Mouse (Mus musculus) neural tube, embryonic 15.5 days (tissue): ENCODE results near the gene Nos1ap. TPM values are rescaled to one million over a fixed set of nuclear protein-coding genes. Genes with fewer than 3 reads are reported as not detected.

Experiments
- ATAC-seq: fragments of 200-750 bp; cut with Nextera tagmentation; 2 replicates; pipeline ENCODE4 v1.8.0; 2017; ENCODE audit warnings: mild to moderate bottlenecking, moderate TSS enrichment, moderate library complexity; ENCODE audit not compliant: low FRiP score
- H3K27ac ChIP-seq: fragments of 300-500 bp; sonication (generic); replicated peaks from 2 replicates; pipeline ENCODE4 v1.5.1; 2015; ENCODE audit warnings: mild to moderate bottlenecking, inconsistent platforms
- H3K27me3 ChIP-seq: fragments of 300-500 bp; sonication (generic); replicated peaks from 2 replicates; pipeline ENCODE4 v1.6.1; 2015; ENCODE audit warnings: inconsistent platforms
- H3K36me3 ChIP-seq: fragments of 300-500 bp; sonication (generic); 2 replicates; pipeline ENCODE4 v1.6.1; 2015; ENCODE audit warnings: inconsistent platforms
- H3K4me1 ChIP-seq: fragments of 300-500 bp; sonication (generic); 2 replicates; pipeline ENCODE4 v1.6.1; 2015; ENCODE audit warnings: inconsistent platforms
- H3K4me2 ChIP-seq: fragments of 300-500 bp; sonication (generic); 2 replicates; pipeline ENCODE4 v1.6.1; 2015; ENCODE audit warnings: inconsistent platforms, mild to moderate bottlenecking, moderate library complexity
- H3K4me3 ChIP-seq: fragments of 300-500 bp; sonication (generic); replicated peaks from 2 replicates; pipeline ENCODE4 v1.5.1; 2015; ENCODE audit warnings: mild to moderate bottlenecking, inconsistent platforms
- H3K9ac ChIP-seq: fragments of 300-500 bp; sonication (generic); replicated peaks from 2 replicates; pipeline ENCODE4 v1.6.1; 2015; ENCODE audit warnings: mild to moderate bottlenecking, inconsistent platforms
- H3K9me3 ChIP-seq: fragments of 300-500 bp; sonication (generic); replicated peaks from 2 replicates; pipeline ENCODE4 v1.6.1; 2016; ENCODE audit warnings: inconsistent platforms
- WGBS: fragments of 180-500 bp; shearing (Covaris S2); methylation state at CpG from one replicate; pipeline ENCODE4 v1.1.7; 2015; ENCODE audit warnings: mixed read lengths; 5-methylcytosine and 5-hydroxymethylcytosine counted together
- polyA plus RNA-seq: library from polyadenylated mRNA; unstranded; fragments of >200 nt; fragmentation: Nextera tagmentation; extraction: Ambion mirVana; gene quantifications from 2 replicates; pipeline ENCODE4 v1.2.1, GENCODE M21; 2015

The Nos1ap gene
- polyA plus RNA-seq, 1 experiment from 2014 or later, result 18.9 TPM

- peak; percentile 53; the same call in 1 of the 2 replicates for ATAC-seq
- Histone ChIP-seq H3K9me3 (no peaks in the 10 kb centered on the region), H3K4me2 (no peak overlapping the region), H3K27me3 (no peaks in the 10 kb centered on the region), H3K9ac (no peak overlapping the region), H3K4me3 (no peak overlapping the region), H3K4me1 (no peaks in the 10 kb centered on the region), H3K27ac (no peak overlapping the region), H3K36me3 (no peaks in the 10 kb centered on the region)
- WGBS, result 69% methylated on average over 2 of the region's 2 CpGs
These were observed 215.9 kb downstream of the Nos1ap start for GRCm38 (mm10) chr1:170373750-170374149.

GRCm38 (mm10) chr1:170371191-170371792, 218.4 kb downstream of the Nos1ap start:
- Histone ChIP-seq H3K4me3 (no peak overlapping the region), H3K9ac (no peak overlapping the region), H3K4me1 (no peaks in the 10 kb centered on the region), H3K36me3 (no peaks in the 10 kb centered on the region), H3K9me3 (no peaks in the 10 kb centered on the region), H3K4me2 (no peak overlapping the region), H3K27ac (no peak overlapping the region), H3K27me3 (no peaks in the 10 kb centered on the region)
- 91% methylated on average over 4 of the region's 4 CpGs for WGBS
- ATAC-seq, result no peak

- no peaks in the 10 kb centered on the region for H3K27me3 ChIP-seq
- H3K9me3 ChIP-seq, result no peaks in the 10 kb centered on the region
- no peak for ATAC-seq
- no peak overlapping the region for H3K4me2 ChIP-seq
- 91% methylated on average over 7 of the region's 7 CpGs for WGBS
- no peaks in the 10 kb centered on the region for H3K4me1 ChIP-seq
- H3K4me3 ChIP-seq, result no peak overlapping the region
- no peak overlapping the region for H3K9ac ChIP-seq
- no peaks in the 10 kb centered on the region for H3K36me3 ChIP-seq
- H3K27ac ChIP-seq, result no peak overlapping the region
These were observed 220.8 kb downstream of the Nos1ap start for GRCm38 (mm10) chr1:170368864-170369263.

GRCm38 (mm10) chr1:170366981-170367700, 222.5 kb downstream of the Nos1ap start:
- H3K27ac ChIP-seq, result no peak overlapping the region
- peak; percentile 57; the same call in 1 of the 2 replicates for ATAC-seq
- H3K36me3 ChIP-seq, result no peaks in the 10 kb centered on the region
- no peaks in the 10 kb centered on the region for H3K9me3 ChIP-seq
- no peak overlapping the region for H3K4me2 ChIP-seq
- no peaks in the 10 kb centered on the region for H3K27me3 ChIP-seq
- H3K9ac ChIP-seq, result no peak overlapping the region
- no peak overlapping the region for H3K4me3 ChIP-seq
- WGBS, result 22% methylated on average over 7 of the region's 7 CpGs
- H3K4me1 ChIP-seq, result no peaks in the 10 kb centered on the region

- H3K9ac ChIP-seq, result no peak overlapping the region
- H3K27ac ChIP-seq, result no peak overlapping the region
- no peak for ATAC-seq
- no peak overlapping the region for H3K4me3 ChIP-seq
- H3K4me1 ChIP-seq, result no peaks in the 10 kb centered on the region
- H3K36me3 ChIP-seq, result no peaks in the 10 kb centered on the region
- WGBS, result 82% methylated on average over 3 of the region's 3 CpGs
- no peaks in the 10 kb centered on the region for H3K27me3 ChIP-seq
- H3K4me2 ChIP-seq, result no peak overlapping the region
- H3K9me3 ChIP-seq, result no peaks in the 10 kb centered on the region
These were observed 225.9 kb downstream of the Nos1ap start for GRCm38 (mm10) chr1:170363746-170364145.

GRCm38 (mm10) chr1:170360183-170360915, 229.3 kb downstream of the Nos1ap start:
- 77% methylated on average over 10 of the region's 10 CpGs for WGBS
- Histone ChIP-seq H3K27me3 (no peaks in the 10 kb centered on the region), H3K4me2 (no peak overlapping the region), H3K27ac (no peak overlapping the region), H3K9me3 (no peaks in the 10 kb centered on the region), H3K36me3 (no peaks in the 10 kb centered on the region), H3K4me3 (no peak overlapping the region), H3K9ac (no peak overlapping the region), H3K4me1 (no peaks in the 10 kb centered on the region)
- ATAC-seq, result no peak

- Histone ChIP-seq H3K4me2 (no peak overlapping the region), H3K4me3 (no peak overlapping the region), H3K27me3 (no peaks in the 10 kb centered on the region), H3K4me1 (no peaks in the 10 kb centered on the region), H3K27ac (no peak overlapping the region), H3K9me3 (no peaks in the 10 kb centered on the region), H3K36me3 (no peaks in the 10 kb centered on the region), H3K9ac (no peak overlapping the region)
- no peak for ATAC-seq
- 73% methylated on average over 3 of the region's 3 CpGs for WGBS
These were observed 236.3 kb downstream of the Nos1ap start for GRCm38 (mm10) chr1:170353335-170353734.

GRCm38 (mm10) chr1:170351080-170351479, 238.6 kb downstream of the Nos1ap start:
- Histone ChIP-seq H3K9ac (no peak overlapping the region), H3K9me3 (no peaks in the 10 kb centered on the region)
- no peak for ATAC-seq

GRCm38 (mm10) chr1:170346266-170346665, 243.4 kb downstream of the Nos1ap start:
- no peak overlapping the region for H3K4me3 ChIP-seq
- H3K27me3 ChIP-seq, result no peaks in the 10 kb centered on the region
- no peak overlapping the region for H3K9ac ChIP-seq
- H3K27ac ChIP-seq, result no peak overlapping the region
- WGBS, result 79% methylated on average over 3 of the region's 3 CpGs
- no peaks in the 10 kb centered on the region for H3K4me1 ChIP-seq
- H3K9me3 ChIP-seq, result no peaks in the 10 kb centered on the region
- no peak overlapping the region for H3K4me2 ChIP-seq
- H3K36me3 ChIP-seq, result no peaks in the 10 kb centered on the region
- ATAC-seq, result no peak

More at GRCm38 (mm10) chr1:170351080-170351479, 238.6 kb downstream of the Nos1ap start:
- no peak overlapping the region for H3K4me3 ChIP-seq
- H3K27me3 ChIP-seq, result no peaks in the 10 kb centered on the region
- H3K4me1 ChIP-seq, result no peaks in the 10 kb centered on the region
- H3K4me2 ChIP-seq, result no peak overlapping the region
- H3K36me3 ChIP-seq, result no peaks in the 10 kb centered on the region
- H3K27ac ChIP-seq, result no peak overlapping the region

- no peak overlapping the region for H3K9ac ChIP-seq
- H3K4me2 ChIP-seq, result no peak overlapping the region
- no peaks in the 10 kb centered on the region for H3K36me3 ChIP-seq
- no peak overlapping the region for H3K27ac ChIP-seq
- no peaks in the 10 kb centered on the region for H3K27me3 ChIP-seq
- H3K4me3 ChIP-seq, result no peak overlapping the region
- H3K9me3 ChIP-seq, result no peaks in the 10 kb centered on the region
- no peak for ATAC-seq
- H3K4me1 ChIP-seq, result no peaks in the 10 kb centered on the region
- WGBS, result 98% methylated on average over 4 of the region's 4 CpGs
These were observed 245.8 kb downstream of the Nos1ap start for GRCm38 (mm10) chr1:170343906-170344305.

GRCm38 (mm10) chr1:170343081-170343480, 246.6 kb downstream of the Nos1ap start:
- Histone ChIP-seq H3K9ac (no peak overlapping the region), H3K27me3 (no peaks in the 10 kb centered on the region), H3K36me3 (no peaks in the 10 kb centered on the region; the same call in 1 of the 2 replicates), H3K4me1 (no peaks in the 10 kb centered on the region), H3K4me2 (no peak overlapping the region), H3K27ac (no peak overlapping the region), H3K4me3 (no peak overlapping the region), H3K9me3 (no peaks in the 10 kb centered on the region)
- no peak for ATAC-seq
- 77% methylated on average over 8 of the region's 8 CpGs for WGBS

GRCm38 (mm10) chr1:170339943-170340342, 249.7 kb downstream of the Nos1ap start:
- H3K4me1 ChIP-seq, result no peaks in the 10 kb centered on the region
- H3K4me3 ChIP-seq, result no peak overlapping the region
- no peak overlapping the region for H3K9ac ChIP-seq
- H3K27ac ChIP-seq, result no peak overlapping the region
- H3K4me2 ChIP-seq, result no peak overlapping the region
- H3K36me3 ChIP-seq, result no peaks in the 10 kb centered on the region; the same call in 1 of the 2 replicates
- WGBS, result 93% methylated on average over 3 of the region's 3 CpGs
- no peaks in the 10 kb centered on the region for H3K27me3 ChIP-seq
- no peak for ATAC-seq
- H3K9me3 ChIP-seq, result no peaks in the 10 kb centered on the region
